In genomic region chr19:41019164-41019675, GRCm38 (mm10) we compare ENCODE assay signal across 20 mouse cellular contexts. TPM values are rescaled to one million over a fixed set of nuclear protein-coding genes. Genes with fewer than 3 reads are reported as not detected.
"Had no signal": no experiment of that assay in that cellular context is flagged by ENCODE, and none has a peak within 500 bp of the region (broad histone marks: within the 10 kb centered on the region; RNA-seq: fewer than 3 reads in every experiment).

No protein-coding gene starts in this region.

- H3K27ac ChIP-seq: liver, embryonic 13.5 days; liver, embryonic 15.5 days; lung, embryonic 15.5 days; macrophage; midbrain, embryonic 12.5 days; midbrain, embryonic 15.5 days; neural tube, embryonic 12.5 days; stomach, embryonic 15.5 days; stomach, postnatal 0 days had no signal

- ATAC-seq: liver, postnatal 0 days; lung, postnatal 0 days; midbrain, embryonic 15.5 days had no signal

- H3K9me3 ChIP-seq: liver, embryonic 13.5 days; liver, embryonic 15.5 days; lung, embryonic 15.5 days; megakaryocyte, embryonic 14.5 days; midbrain, embryonic 12.5 days; midbrain, embryonic 15.5 days; neural tube, embryonic 12.5 days; stomach, embryonic 15.5 days had no signal

- H3K27me3 ChIP-seq: midbrain, embryonic 15.5 days; neural tube, embryonic 12.5 days; stomach, embryonic 15.5 days had no signal

- H3K4me1 ChIP-seq: neural tube, embryonic 12.5 days had no signal

- DNase-seq: liver, embryonic 13.5 days; liver, postnatal 0 days; lung, adult 2 months; lung, postnatal 14 days; lung, postnatal 36 days; right cerebral cortex, postnatal 14 days had no signal

- H3K4me2 ChIP-seq: liver, embryonic 11.5 days; liver, embryonic 13.5 days; liver, embryonic 15.5 days; lung, embryonic 15.5 days; midbrain, embryonic 12.5 days; midbrain, embryonic 15.5 days; neural tube, embryonic 12.5 days; stomach, embryonic 15.5 days had no signal

- H3K4me3 ChIP-seq: liver, embryonic 13.5 days; liver, embryonic 15.5 days; lung, embryonic 15.5 days; megakaryocyte, embryonic 14.5 days; midbrain, embryonic 12.5 days; midbrain, embryonic 15.5 days; neural tube, embryonic 12.5 days; stomach, embryonic 15.5 days had no signal

- H3K36me3 ChIP-seq: liver, embryonic 13.5 days; liver, embryonic 15.5 days; lung, embryonic 15.5 days; midbrain, embryonic 12.5 days; midbrain, embryonic 15.5 days; neural tube, embryonic 12.5 days; stomach, embryonic 15.5 days had no signal

- H3K9ac ChIP-seq: liver, embryonic 13.5 days; liver, embryonic 15.5 days; liver, postnatal 0 days; lung, embryonic 15.5 days; midbrain, embryonic 12.5 days; midbrain, embryonic 15.5 days; neural tube, embryonic 12.5 days; stomach, embryonic 15.5 days had no signal

RNA-seq across cellular contexts. Expression of gene Dntt, which starts 9.9 kb away (rescaled TPM):
- polyA plus RNA-seq: liver, embryonic 11.5 days; liver, embryonic 15.5 days; lung, postnatal 0 days; stomach, postnatal 0 days had no signal

RNA-seq across cellular contexts. Expression of gene Opalin, which starts 57.7 kb away (rescaled TPM):
- polyA plus RNA-seq: liver, embryonic 11.5 days; liver, embryonic 13.5 days; liver, embryonic 15.5 days; liver, postnatal 0 days; lung, adult 2 months; lung, embryonic 15.5 days; macrophage; midbrain, embryonic 12.5 days; midbrain, embryonic 15.5 days; midbrain, postnatal 0 days; neural tube, embryonic 12.5 days; spleen, adult 2 months; stomach, embryonic 15.5 days; stomach, postnatal 0 days; testis, adult 2 months had no signal
